Mouse (Mus musculus) hindbrain, postnatal 0 days (tissue): ENCODE measurements around the gene Hbp1. TPM values are rescaled to one million over a fixed set of nuclear protein-coding genes. Genes with fewer than 3 reads are reported as not detected.

Source experiments
- ATAC-seq: fragments of 200-750 bp; cut with Nextera tagmentation; 2 replicates; pipeline ENCODE4 v1.8.0; 2017; ENCODE audit warnings: mild to moderate bottlenecking, moderate TSS enrichment, moderate library complexity
- DNase-seq: peaks from one replicate; pipeline ENCODE4 v3.0.0-alpha.2; 2015; ENCODE audit warnings: low spot score
- H3K27ac ChIP-seq: fragments of 300-500 bp; sonication (generic); 2 replicates; pipeline ENCODE4 v1.5.1; 2014; ENCODE audit warnings: mild to moderate bottlenecking
- H3K27me3 ChIP-seq: fragments of 300-500 bp; sonication (generic); 2 replicates; pipeline ENCODE4 v1.6.1; 2014; ENCODE audit warnings: low read length, mixed read lengths; ENCODE audit not compliant: insufficient read depth
- H3K36me3 ChIP-seq: fragments of 300-500 bp; sonication (generic); 2 replicates; pipeline ENCODE4 v1.6.1; 2014; ENCODE audit warnings: low read length, mixed read lengths; ENCODE audit not compliant: insufficient read depth
- H3K4me1 ChIP-seq: fragments of 300-500 bp; sonication (generic); 2 replicates; pipeline ENCODE4 v1.6.1; 2014; ENCODE audit warnings: antibody characterized with exemption, low read length, mixed read lengths; ENCODE audit not compliant: insufficient read depth
- H3K4me2 ChIP-seq: fragments of 300-500 bp; sonication (generic); 2 replicates; pipeline ENCODE4 v1.6.1; 2014; ENCODE audit warnings: low read depth, mild to moderate bottlenecking, low read length, moderate library complexity, mixed read lengths
- H3K4me3 ChIP-seq: fragments of 300-500 bp; sonication (generic); 2 replicates; pipeline ENCODE4 v1.5.1; 2014; ENCODE audit warnings: low read length
- H3K9ac ChIP-seq: fragments of 300-500 bp; sonication (generic); replicated peaks from 2 replicates; pipeline ENCODE4 v1.6.1; 2014; ENCODE audit warnings: mild to moderate bottlenecking, low read length, moderate library complexity, mixed read lengths
- H3K9me3 ChIP-seq: fragments of 300-500 bp; sonication (generic); 2 replicates; pipeline ENCODE4 v1.6.1; 2016; ENCODE audit warnings: low read length, mixed read lengths
- CTCF ChIP-seq: IDR thresholded peaks from 2 replicates; pipeline ENCODE4 v1.5.1; 2016; ENCODE audit warnings: antibody characterized with exemption, control low read depth, low read depth
- WGBS: fragments of 180-500 bp; shearing (Covaris S2); extraction: QIAGEN DNeasy Blood & Tissue Kit; methylation state at CpG from one replicate; pipeline ENCODE4 v1.1.7; 2014; 5-methylcytosine and 5-hydroxymethylcytosine counted together
- polyA plus RNA-seq: library from polyadenylated mRNA; unstranded; fragments of >200 nt; fragmentation: Nextera tagmentation; extraction: Ambion mirVana; gene quantifications from 2 replicates; pipeline ENCODE4 v1.2.1, GENCODE M21; 2015
- total RNA-seq: library from RNA; depleted of rRNA; stranded (reverse); fragments of >200 nt; gene quantifications from 2 replicates; pipeline ENCODE4 v1.2.3, GENCODE M21; 2014

Hbp1 gene
- total and polyA plus RNA-seq, 2 experiments from 2014 or later, result 40.3 to 49.7 TPM

DNA sequence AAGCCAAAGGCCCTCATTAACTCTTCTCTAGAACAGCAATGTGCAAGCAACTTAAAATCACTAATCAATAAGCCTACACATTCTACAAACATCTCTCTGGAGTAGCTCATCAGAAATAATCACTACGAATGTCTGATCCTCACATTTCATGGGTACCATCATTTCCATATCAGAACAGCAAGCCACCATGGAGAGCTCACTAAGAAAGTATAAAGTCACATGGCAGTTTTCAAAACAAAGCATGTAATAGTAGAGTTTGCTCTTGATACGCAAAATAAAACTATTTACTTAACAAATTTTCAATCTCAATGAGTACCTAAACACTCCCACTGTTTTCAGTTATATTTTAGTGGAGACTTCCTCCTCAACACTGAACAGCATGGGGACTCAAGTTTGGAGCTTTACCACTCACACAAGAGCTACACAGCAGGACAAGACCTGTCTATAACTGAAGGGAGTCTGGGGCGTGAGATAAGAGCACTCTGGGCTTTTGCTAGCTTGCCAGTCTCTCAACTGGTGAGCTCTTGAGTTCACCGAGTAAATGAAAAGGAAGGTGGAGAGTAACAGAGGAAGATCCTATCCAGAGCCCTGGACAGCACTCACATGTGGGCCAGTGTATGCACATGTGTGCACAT lies 7.2 kb downstream of the Hbp1 start:
- no peak overlapping the region for H3K4me2 ChIP-seq
- ATAC-seq (no peak), DNase-seq (no peak)
- no peak overlapping the region for H3K4me3 ChIP-seq
- no peak for TF ChIP-seq CTCF
- H3K9ac ChIP-seq, result no peak overlapping the region
- H3K9me3 ChIP-seq, result no peaks in the 10 kb centered on the region
- WGBS, result 94% methylated on average over 4 of the region's 4 CpGs
- H3K27ac ChIP-seq, result no peak overlapping the region
- H3K36me3 ChIP-seq, result peaks cover 13% of the 10 kb centered on the region
- H3K27me3 ChIP-seq, result no peaks in the 10 kb centered on the region
- H3K4me1 ChIP-seq, result no peaks in the 10 kb centered on the region

DNA sequence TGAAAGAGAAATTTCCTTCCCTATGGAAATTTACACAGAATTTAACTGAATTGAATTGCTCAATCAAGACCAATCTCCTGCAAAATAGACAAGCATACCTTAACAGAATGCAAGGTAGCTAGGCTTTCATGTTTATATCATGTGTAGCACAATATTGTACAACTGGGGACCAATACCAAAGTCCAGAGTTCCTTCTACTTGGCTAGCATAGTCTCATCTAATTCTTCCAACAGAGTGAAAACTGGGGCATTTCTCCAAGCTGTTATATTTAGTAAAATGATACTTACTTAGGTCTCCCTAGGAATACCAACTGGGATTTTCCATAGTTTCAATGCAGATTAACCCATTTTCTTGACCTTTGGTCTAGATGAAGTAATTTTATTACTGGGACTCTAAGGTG lies 11.3 kb downstream of the Hbp1 start:
- H3K9me3 ChIP-seq, result no peaks in the 10 kb centered on the region
- no peak overlapping the region for H3K4me3 ChIP-seq
- H3K27ac ChIP-seq, result no peak overlapping the region
- no peaks in the 10 kb centered on the region for H3K4me1 ChIP-seq
- H3K9ac ChIP-seq, result no peak overlapping the region
- ATAC-seq (no peak), DNase-seq (no peak)
- no peak for TF ChIP-seq CTCF
- H3K27me3 ChIP-seq, result no peaks in the 10 kb centered on the region
- H3K4me2 ChIP-seq, result no peak overlapping the region
- peaks cover 18% of the 10 kb centered on the region for H3K36me3 ChIP-seq

GRCm38 (mm10) chr12:31938391-31938997 lies 11.8 kb downstream of the Hbp1 start:
- no peaks in the 10 kb centered on the region for H3K27me3 ChIP-seq
- no peak overlapping the region for H3K4me3 ChIP-seq
- WGBS, result 98% methylated on average over 4 of the region's 4 CpGs
- H3K9ac ChIP-seq, result no peak overlapping the region
- no peaks in the 10 kb centered on the region for H3K4me1 ChIP-seq
- no peak overlapping the region for H3K4me2 ChIP-seq
- peaks cover 18% of the 10 kb centered on the region for H3K36me3 ChIP-seq
- H3K9me3 ChIP-seq, result no peaks in the 10 kb centered on the region
- TF ChIP-seq CTCF, result no peak
- DNase-seq (no peak), ATAC-seq (no peak)
- H3K27ac ChIP-seq, result no peak overlapping the region

- Histone ChIP-seq H3K27me3 (no peaks in the 10 kb centered on the region), H3K4me1 (no peaks in the 10 kb centered on the region), H3K4me2 (no peak overlapping the region), H3K9ac (no peak overlapping the region), H3K36me3 (peaks cover 18% of the 10 kb centered on the region), H3K27ac (no peak overlapping the region), H3K9me3 (no peaks in the 10 kb centered on the region), H3K4me3 (no peak overlapping the region)
- no peak for TF ChIP-seq CTCF
- ATAC-seq, result no peak
- WGBS, result 90% methylated on average over 3 of the region's 3 CpGs
- DNase-seq, result no peak
Observed at GRCm38 (mm10) chr12:31937613-31938012, 12.7 kb downstream of the Hbp1 start.

GRCm38 (mm10) chr12:31936657-31937300 lies 13.6 kb downstream of the Hbp1 start:
- TF ChIP-seq CTCF, result no peak
- Histone ChIP-seq H3K9me3 (no peaks in the 10 kb centered on the region), H3K27me3 (no peaks in the 10 kb centered on the region), H3K27ac (no peak overlapping the region), H3K36me3 (peaks cover 18% of the 10 kb centered on the region), H3K4me1 (no peaks in the 10 kb centered on the region), H3K4me3 (no peak overlapping the region), H3K9ac (no peak overlapping the region), H3K4me2 (no peak overlapping the region)
- no peak for ATAC-seq
- WGBS, result 47% methylated on average over 6 of the region's 6 CpGs
- DNase-seq, result no peak

DNA sequence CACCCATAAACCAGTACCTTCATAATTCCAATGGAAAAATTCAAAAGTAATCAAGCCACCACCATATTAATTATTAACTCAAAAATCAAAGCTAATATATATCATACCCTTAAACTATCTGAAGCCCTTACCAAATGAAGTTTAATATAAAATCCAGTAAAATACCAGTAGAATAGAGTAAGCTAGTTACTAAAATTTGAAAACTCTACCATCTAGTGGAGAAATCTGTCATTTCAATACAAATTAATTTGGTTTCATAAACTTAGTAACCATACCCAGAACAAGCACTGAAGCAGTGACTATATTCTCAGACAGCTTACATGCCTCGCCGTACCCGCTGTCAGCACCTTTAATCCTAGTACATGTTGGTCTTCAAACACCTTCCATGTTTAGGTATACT lies 18.5 kb downstream of the Hbp1 start:
- Histone ChIP-seq H3K4me2 (no peak overlapping the region), H3K9me3 (no peaks in the 10 kb centered on the region), H3K9ac (no peak overlapping the region), H3K36me3 (peaks cover 13% of the 10 kb centered on the region; the same call in 1 of the 2 replicates), H3K4me3 (no peak overlapping the region), H3K27ac (no peak overlapping the region), H3K4me1 (no peaks in the 10 kb centered on the region), H3K27me3 (no peaks in the 10 kb centered on the region)
- 96% methylated on average over 3 of the region's 3 CpGs for WGBS
- DNase-seq, result peak; percentile 30
- peak; percentile 25; the same call in 1 of the 2 replicates for TF ChIP-seq CTCF
- 0 out of 2 replicates have a peak, but pooled peaks have one; percentile 7 for ATAC-seq

DNA sequence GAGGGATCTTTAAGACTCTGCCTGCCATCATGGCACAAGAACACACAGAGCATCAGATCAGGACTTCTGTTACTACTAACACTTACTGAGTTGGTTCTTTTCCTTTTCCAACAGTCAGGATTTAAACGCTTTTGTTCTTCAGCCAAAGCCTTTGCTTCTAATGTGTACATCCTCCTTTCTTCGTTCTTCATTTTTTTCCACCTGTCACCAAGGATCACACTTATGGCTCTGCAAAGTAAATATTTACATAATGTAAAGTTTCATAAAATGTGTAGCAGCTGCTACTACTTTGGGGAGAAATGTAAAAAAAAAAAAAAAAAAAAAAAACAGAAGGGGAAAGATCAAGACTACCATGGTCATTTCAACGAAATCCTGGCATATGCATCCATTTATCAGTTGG lies 21.8 kb downstream of the Hbp1 start:
- no peaks in the 10 kb centered on the region for H3K4me1 ChIP-seq
- no peak for TF ChIP-seq CTCF
- H3K27me3 ChIP-seq, result no peaks in the 10 kb centered on the region
- no peak overlapping the region for H3K4me2 ChIP-seq
- H3K36me3 ChIP-seq, result peaks cover 26% of the 10 kb centered on the region; the same call in 1 of the 2 replicates
- H3K4me3 ChIP-seq, result no peak overlapping the region
- no peak for DNase-seq
- no peak for ATAC-seq
- no peaks in the 10 kb centered on the region for H3K9me3 ChIP-seq
- WGBS, result 87% methylated on average over 3 of the region's 3 CpGs
- H3K27ac ChIP-seq, result no peak overlapping the region
- no peak overlapping the region for H3K9ac ChIP-seq
